Mouse (Mus musculus): ENCODE results near the gene Cemip. TPM values are rescaled to one million over a fixed set of nuclear protein-coding genes. Genes with fewer than 3 reads are reported as not detected.
"Not testable (repeated sequence)": the region's sequence is repeated elsewhere in the genome, so short reads cannot be mapped to it uniquely, and the experiment has no call there.

The Cemip gene
- polyA plus RNA-seq (2014; fragmentation: Nextera tagmentation; extraction: Ambion mirVana), result 0.51 and 0.89 TPM in 2 replicates

GRCm38 (mm10) chr7:84086039-84086829, at the start of gene Cemip:
Cemip (minus strand) TSS chr7:84086502.
- peak within 1 kb of the TSS; percentile 48 for H3K9ac ChIP-seq (ENCODE audit: low read length)
- H3K9me3 ChIP-seq (ENCODE audit: control insufficient read depth, low read length), result no peaks in the 10 kb centered on the region

GRCm38 (mm10) chr7:84132704-84133103, 46.4 kb upstream of the Cemip start:
- no peak for ATAC-seq (ENCODE audit: insufficient number of reproducible peaks, insufficient read depth, low FRiP score, low read depth)
- Histone ChIP-seq H3K36me3 (ENCODE audit: control insufficient read depth, insufficient read depth, low read length) (no peaks in the 10 kb centered on the region), H3K4me1 (ENCODE audit: control insufficient read depth in 2 of 2, insufficient read depth in 2 of 2, low read length in 2 of 2) (peaks cover 30 to 74% of the 10 kb centered on the region in 2 experiments), H3K9me3 (ENCODE audit: control insufficient read depth, low read length) (no peaks in the 10 kb centered on the region), H3K9ac (ENCODE audit: low read length) (no peak overlapping the region), H3K27ac (replicated peaks in 1 of 2; ENCODE audit: control insufficient read depth in 1 of 2, insufficient read depth in 1 of 2, low read depth in 2 of 2, low read length in 2 of 2) (no peak overlapping the region), H3K4me2 (ENCODE audit: low read length) (no peak overlapping the region), H3K4me3 (ENCODE audit: control insufficient read depth in 1 of 2, insufficient read depth in 1 of 2, low read depth in 1 of 2, low read length in 2 of 2) (no peak overlapping the region), H3K27me3 (ENCODE audit: control insufficient read depth, insufficient read depth, low read length) (no peaks in the 10 kb centered on the region)
- 30% methylated on average over 1 of the region's 1 CpGs for WGBS

More at GRCm38 (mm10) chr7:84086039-84086829, at the start of gene Cemip:
- 1% methylated on average over 54 of the region's 54 CpGs for WGBS
- peaks cover 35% of the 10 kb centered on the region for H3K27me3 ChIP-seq (ENCODE audit: control insufficient read depth, insufficient read depth, low read length)
- H3K27ac ChIP-seq (replicated peaks in 1 of 2; ENCODE audit: control insufficient read depth in 1 of 2, insufficient read depth in 1 of 2, low read depth in 2 of 2, low read length in 2 of 2), result no peak within 1 kb of the TSS
- peak; percentile 68 for ATAC-seq (ENCODE audit: insufficient number of reproducible peaks, insufficient read depth, low FRiP score, low read depth)
- peaks cover 9 to 15% of the 10 kb centered on the region in 2 experiments; a peak in 2 of 4 replicates for H3K4me1 ChIP-seq (ENCODE audit: control insufficient read depth in 2 of 2, insufficient read depth in 2 of 2, low read length in 2 of 2)
- no peaks in the 10 kb centered on the region for H3K36me3 ChIP-seq (ENCODE audit: control insufficient read depth, insufficient read depth, low read length)
- H3K4me2 ChIP-seq (ENCODE audit: low read length), result peak within 1 kb of the TSS; percentile 83
- peak within 1 kb of the TSS; percentile 41 to 48 for H3K4me3 ChIP-seq (ENCODE audit: control insufficient read depth in 1 of 2, insufficient read depth in 1 of 2, low read depth in 1 of 2, low read length in 2 of 2)

DNA sequence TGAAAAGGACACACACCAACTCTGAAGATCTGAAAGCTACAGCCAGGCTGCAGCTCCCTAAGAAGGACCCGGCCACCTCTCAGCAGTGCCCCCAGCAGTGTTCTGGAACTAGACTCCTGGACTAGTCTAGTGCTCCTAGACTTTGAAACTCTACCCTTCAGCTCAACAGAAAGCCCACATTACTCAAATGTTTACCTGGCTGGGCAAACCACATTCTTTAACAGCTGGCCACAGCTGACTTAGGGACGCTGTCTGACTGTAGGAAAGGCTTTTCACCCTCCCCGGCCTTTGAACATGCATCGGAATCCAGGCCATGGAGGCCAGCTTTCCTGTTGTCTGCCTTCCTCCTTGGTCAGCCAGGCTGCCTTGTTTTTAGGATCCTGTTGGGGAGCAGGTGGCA, 45.4 kb upstream of the Cemip start:
- 81% methylated on average over 4 of the region's 4 CpGs for WGBS

GRCm38 (mm10) chr7:84128661-84129060, 42.4 kb upstream of the Cemip start:
- H3K4me2 ChIP-seq (ENCODE audit: low read length), result peak overlapping the region; percentile 48
- no peak overlapping the region for H3K4me3 ChIP-seq (ENCODE audit: control insufficient read depth in 1 of 2, insufficient read depth in 1 of 2, low read depth in 1 of 2, low read length in 2 of 2)
- WGBS, result 16% methylated on average over 8 of the region's 8 CpGs
- H3K36me3 ChIP-seq (ENCODE audit: control insufficient read depth, insufficient read depth, low read length), result no peaks in the 10 kb centered on the region
- H3K27ac ChIP-seq (replicated peaks in 1 of 2; ENCODE audit: control insufficient read depth in 1 of 2, insufficient read depth in 1 of 2, low read depth in 2 of 2, low read length in 2 of 2), result peak overlapping the region; percentile 96 to 99
- H3K27me3 ChIP-seq (ENCODE audit: control insufficient read depth, insufficient read depth, low read length), result no peaks in the 10 kb centered on the region
- peak overlapping the region; percentile 61 for H3K9ac ChIP-seq (ENCODE audit: low read length)
- no peaks in the 10 kb centered on the region for H3K9me3 ChIP-seq (ENCODE audit: control insufficient read depth, low read length)
- peaks cover 32 to 81% of the 10 kb centered on the region in 2 experiments for H3K4me1 ChIP-seq (ENCODE audit: control insufficient read depth in 2 of 2, insufficient read depth in 2 of 2, low read length in 2 of 2)
- ATAC-seq (ENCODE audit: insufficient number of reproducible peaks, insufficient read depth, low FRiP score, low read depth), result peak; percentile 91

More for the DNA sequence above, 45.4 kb upstream of the Cemip start:
- Histone ChIP-seq H3K36me3 (ENCODE audit: control insufficient read depth, insufficient read depth, low read length) (no peaks in the 10 kb centered on the region), H3K4me2 (ENCODE audit: low read length) (no peak overlapping the region), H3K27ac (replicated peaks in 1 of 2; ENCODE audit: control insufficient read depth in 1 of 2, insufficient read depth in 1 of 2, low read depth in 2 of 2, low read length in 2 of 2) (0 out of 4 replicates have a peak overlapping the region, but pooled peaks of 1 of the 2 experiments have one; percentile 30), H3K9ac (ENCODE audit: low read length) (no peak overlapping the region), H3K4me3 (ENCODE audit: control insufficient read depth in 1 of 2, insufficient read depth in 1 of 2, low read depth in 1 of 2, low read length in 2 of 2) (no peak overlapping the region), H3K9me3 (ENCODE audit: control insufficient read depth, low read length) (no peaks in the 10 kb centered on the region), H3K27me3 (ENCODE audit: control insufficient read depth, insufficient read depth, low read length) (no peaks in the 10 kb centered on the region), H3K4me1 (ENCODE audit: control insufficient read depth in 2 of 2, insufficient read depth in 2 of 2, low read length in 2 of 2) (peaks cover 35 to 83% of the 10 kb centered on the region in 2 experiments)
- ATAC-seq (ENCODE audit: insufficient number of reproducible peaks, insufficient read depth, low FRiP score, low read depth), result no peak

DNA sequence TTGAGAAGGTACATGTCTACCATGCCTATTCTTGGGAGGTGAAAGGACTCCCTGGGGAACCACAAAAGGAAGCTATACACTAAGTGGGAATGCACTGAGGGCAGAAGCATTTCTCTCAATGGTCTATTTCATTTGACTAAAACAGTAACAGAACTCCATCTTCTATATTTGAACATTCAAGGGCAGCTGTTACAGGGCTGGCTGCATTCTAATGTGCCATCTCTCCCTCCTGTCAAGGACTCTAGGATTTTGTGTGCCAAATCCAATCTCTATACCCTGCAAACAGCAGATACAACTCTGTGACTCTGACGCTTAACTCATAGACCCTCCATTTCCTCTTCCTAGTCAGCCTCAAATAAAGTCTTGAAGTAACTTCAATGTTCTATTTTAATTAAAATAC, 39.4 kb upstream of the Cemip start:
- no peaks in the 10 kb centered on the region for H3K36me3 ChIP-seq (ENCODE audit: control insufficient read depth, insufficient read depth, low read length)
- no peaks in the 10 kb centered on the region for H3K9me3 ChIP-seq (ENCODE audit: control insufficient read depth, low read length)
- no peak overlapping the region for H3K4me3 ChIP-seq (ENCODE audit: control insufficient read depth in 1 of 2, insufficient read depth in 1 of 2, low read depth in 1 of 2, low read length in 2 of 2)
- H3K9ac ChIP-seq (ENCODE audit: low read length), result no peak overlapping the region
- no peaks in the 10 kb centered on the region for H3K27me3 ChIP-seq (ENCODE audit: control insufficient read depth, insufficient read depth, low read length)
- peaks cover 28 to 88% of the 10 kb centered on the region in 2 experiments for H3K4me1 ChIP-seq (ENCODE audit: control insufficient read depth in 2 of 2, insufficient read depth in 2 of 2, low read length in 2 of 2)
- H3K4me2 ChIP-seq (ENCODE audit: low read length), result no peak overlapping the region
- ATAC-seq (ENCODE audit: insufficient number of reproducible peaks, insufficient read depth, low FRiP score, low read depth), result no peak
- WGBS, result 68% methylated on average over 1 of the region's 1 CpGs
- H3K27ac ChIP-seq (replicated peaks in 1 of 2; ENCODE audit: control insufficient read depth in 1 of 2, insufficient read depth in 1 of 2, low read depth in 2 of 2, low read length in 2 of 2), result 0 out of 4 replicates have a peak overlapping the region, but pooled peaks of 1 of the 2 experiments have one; percentile 16

GRCm38 (mm10) chr7:84123651-84124050, 37.3 kb upstream of the Cemip start:
- not testable (repeated sequence) for H3K9ac ChIP-seq (ENCODE audit: low read length); H3K27me3 ChIP-seq (ENCODE audit: control insufficient read depth, insufficient read depth, low read length); H3K36me3 ChIP-seq (ENCODE audit: control insufficient read depth, insufficient read depth, low read length); ATAC-seq (ENCODE audit: insufficient number of reproducible peaks, insufficient read depth, low FRiP score, low read depth); H3K4me2 ChIP-seq (ENCODE audit: low read length); H3K4me3 ChIP-seq (ENCODE audit: control insufficient read depth in 1 of 2, insufficient read depth in 1 of 2, low read depth in 1 of 2, low read length in 2 of 2); H3K27ac ChIP-seq (replicated peaks in 1 of 2; ENCODE audit: control insufficient read depth in 1 of 2, insufficient read depth in 1 of 2, low read depth in 2 of 2, low read length in 2 of 2); H3K9me3 ChIP-seq (ENCODE audit: control insufficient read depth, low read length)
- H3K4me1 ChIP-seq (ENCODE audit: control insufficient read depth in 2 of 2, insufficient read depth in 2 of 2, low read length in 2 of 2), result peaks cover 33 to 93% of the 10 kb centered on the region in 2 experiments
- 81% methylated on average over 3 of the region's 4 CpGs for WGBS

DNA sequence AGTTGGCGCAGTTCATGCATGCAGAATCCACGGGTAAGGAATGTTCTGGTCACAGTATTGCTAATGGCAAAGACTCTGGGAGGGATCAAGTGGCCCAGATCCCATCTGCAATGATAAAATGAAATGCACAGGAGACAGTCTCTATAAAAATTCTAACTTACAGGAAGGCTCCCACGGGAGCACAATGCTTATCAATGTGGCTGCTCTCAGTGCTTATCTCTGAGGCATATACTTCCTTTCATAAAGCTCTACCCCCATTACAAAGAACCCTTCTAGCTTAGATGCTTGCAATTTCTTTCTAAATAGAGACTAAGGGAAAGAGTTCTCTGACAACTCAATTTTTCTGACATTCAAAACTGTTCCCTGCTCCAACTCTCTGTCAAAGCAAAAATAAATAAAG, 35.5 kb upstream of the Cemip start:
- Histone ChIP-seq H3K27me3 (ENCODE audit: control insufficient read depth, insufficient read depth, low read length) (no peaks in the 10 kb centered on the region), H3K4me1 (ENCODE audit: control insufficient read depth in 2 of 2, insufficient read depth in 2 of 2, low read length in 2 of 2) (peaks cover 30 to 94% of the 10 kb centered on the region in 2 experiments), H3K27ac (replicated peaks in 1 of 2; ENCODE audit: control insufficient read depth in 1 of 2, insufficient read depth in 1 of 2, low read depth in 2 of 2, low read length in 2 of 2) (no peak overlapping the region), H3K4me2 (ENCODE audit: low read length) (no peak overlapping the region), H3K4me3 (ENCODE audit: control insufficient read depth in 1 of 2, insufficient read depth in 1 of 2, low read depth in 1 of 2, low read length in 2 of 2) (no peak overlapping the region), H3K9me3 (ENCODE audit: control insufficient read depth, low read length) (no peaks in the 10 kb centered on the region), H3K36me3 (ENCODE audit: control insufficient read depth, insufficient read depth, low read length) (peaks cover 2% of the 10 kb centered on the region; the same call in 1 of the 2 replicates), H3K9ac (ENCODE audit: low read length) (no peak overlapping the region)
- WGBS, result 38% methylated on average over 3 of the region's 3 CpGs
- no peak for ATAC-seq (ENCODE audit: insufficient number of reproducible peaks, insufficient read depth, low FRiP score, low read depth)

All from heart, embryonic 14.5 days (tissue).